Mouse (Mus musculus): ENCODE data around the gene Nxph4. TPM values are rescaled to one million over a fixed set of nuclear protein-coding genes. Genes with fewer than 3 reads are reported as not detected.

Nxph4 gene
- polyA plus RNA-seq, 2 experiments: 7.2 to 17.5 TPM

GRCm38 (mm10) chr10:127536586-127537314 is 2.4 kb upstream of the Nxph4 start:
- ATAC-seq (ENCODE audit: low FRiP score, low read depth): 0 out of 2 replicates have a peak, but pooled peaks have one; percentile 16
- 17% methylated on average over 8 of the region's 8 CpGs for WGBS
- H3K27me3 ChIP-seq (ENCODE audit: control insufficient read depth, insufficient read depth, low read length): peaks cover 45% of the 10 kb centered on the region

DNA sequence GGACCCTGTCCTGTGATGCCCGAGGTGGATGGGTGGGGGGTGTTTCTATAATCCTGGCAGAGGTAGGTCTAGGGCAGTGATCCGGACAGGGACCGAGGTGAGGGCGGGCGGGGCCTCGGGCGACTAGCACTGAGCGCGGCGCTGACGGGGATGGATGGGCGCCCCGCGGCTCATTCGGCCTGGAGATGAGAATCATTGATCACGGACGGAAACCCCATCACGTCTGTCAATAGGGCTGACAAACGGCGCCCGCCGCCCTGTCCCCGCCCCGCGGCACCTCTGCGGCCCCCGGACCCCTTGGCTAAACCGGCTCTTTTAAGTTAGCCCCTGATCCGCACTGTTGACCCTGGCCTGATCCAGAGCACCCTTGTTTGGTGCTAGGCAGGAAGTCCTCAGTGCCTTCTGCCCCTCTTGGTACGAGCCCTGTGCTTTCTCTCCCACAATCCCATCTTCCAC is 598 bp upstream of the Nxph4 start:
- 2% methylated on average over 24 of the region's 30 CpGs for WGBS
- no peak for TF ChIP-seq POLR2A (IDR thresholded peaks at IDR 0.05; ENCODE audit: borderline replicate concordance, extremely low read depth, insufficient read depth, insufficient read length)
- DNase-seq (ENCODE audit: low spot score): no peak
- peaks cover 60% of the 10 kb centered on the region for H3K27me3 ChIP-seq (ENCODE audit: control insufficient read depth, insufficient read depth, low read length)
- peaks cover 40% of the 10 kb centered on the region for H3K4me1 ChIP-seq (ENCODE audit: control insufficient read depth, insufficient read depth, low read length)
- H3K4me2 ChIP-seq (replicated peaks; ENCODE audit: low read depth, low read length, severe bottlenecking): peak overlapping the region; percentile 93
- no peaks in the 10 kb centered on the region for H3K9me3 ChIP-seq (ENCODE audit: control insufficient read depth, low read length)
- peaks cover 20% of the 10 kb centered on the region for H3K36me3 ChIP-seq (ENCODE audit: control insufficient read depth, insufficient read depth, low read length)
- no peak for ATAC-seq (ENCODE audit: low FRiP score, low read depth)
- H3K9ac ChIP-seq (ENCODE audit: low read depth, low read length, severe bottlenecking): no peak overlapping the region
- H3K4me3 ChIP-seq (replicated peaks; ENCODE audit: low read length): peak overlapping the region; percentile 52
- no peak overlapping the region for H3K27ac ChIP-seq (replicated peaks; ENCODE audit: low read depth, low read length)

More at GRCm38 (mm10) chr10:127536586-127537314, 2.4 kb upstream of the Nxph4 start:
- peaks cover 37% of the 10 kb centered on the region for H3K36me3 ChIP-seq (ENCODE audit: control insufficient read depth, insufficient read depth, low read length)
- H3K4me2 ChIP-seq (replicated peaks; ENCODE audit: low read depth, low read length, severe bottlenecking): no peak overlapping the region
- DNase-seq (ENCODE audit: low spot score): peak; percentile 49
- H3K27ac ChIP-seq (replicated peaks; ENCODE audit: low read depth, low read length): no peak overlapping the region
- H3K4me1 ChIP-seq (ENCODE audit: control insufficient read depth, insufficient read depth, low read length): peaks cover 22% of the 10 kb centered on the region
- no peak overlapping the region for H3K4me3 ChIP-seq (replicated peaks; ENCODE audit: low read length)
- no peaks in the 10 kb centered on the region for H3K9me3 ChIP-seq (ENCODE audit: control insufficient read depth, low read length)
- no peak for TF ChIP-seq POLR2A (IDR thresholded peaks at IDR 0.05; ENCODE audit: borderline replicate concordance, extremely low read depth, insufficient read depth, insufficient read length)
- no peak overlapping the region for H3K9ac ChIP-seq (ENCODE audit: low read depth, low read length, severe bottlenecking)

DNA sequence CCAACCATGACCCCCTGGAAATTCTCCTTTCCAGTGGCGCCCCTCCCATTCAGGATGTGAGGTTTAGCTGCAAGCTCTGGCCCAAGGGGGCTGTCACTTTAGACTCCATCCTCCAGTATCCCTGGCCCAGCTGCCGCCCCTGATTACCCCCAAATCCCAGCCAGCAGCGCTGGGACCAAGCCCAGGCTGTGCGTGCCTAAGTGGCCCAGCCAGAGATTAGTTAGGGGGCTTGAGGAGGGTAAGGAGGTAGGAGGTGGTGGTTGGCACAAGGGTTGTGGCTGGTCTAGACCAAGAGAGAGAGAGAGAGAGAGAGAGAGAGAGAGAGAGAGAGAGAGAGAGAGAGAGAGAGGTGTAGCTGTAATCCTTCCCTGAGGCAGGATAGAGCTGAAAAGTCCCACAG is 2.8 kb downstream of the Nxph4 start:
- no peak overlapping the region for H3K27ac ChIP-seq (replicated peaks; ENCODE audit: low read depth, low read length)
- no peaks in the 10 kb centered on the region for H3K36me3 ChIP-seq (ENCODE audit: control insufficient read depth, insufficient read depth, low read length)
- WGBS: 0% methylated on average over 4 of the region's 4 CpGs
- DNase-seq (ENCODE audit: low spot score) (no peak), ATAC-seq (ENCODE audit: low FRiP score, low read depth) (no peak)
- peak overlapping the region; percentile 46 for H3K4me2 ChIP-seq (replicated peaks; ENCODE audit: low read depth, low read length, severe bottlenecking)
- no peak overlapping the region for H3K9ac ChIP-seq (ENCODE audit: low read depth, low read length, severe bottlenecking)
- H3K4me3 ChIP-seq (replicated peaks; ENCODE audit: low read length): peak overlapping the region; percentile 25; the same call in 1 of the 2 replicates
- no peak for TF ChIP-seq POLR2A (IDR thresholded peaks at IDR 0.05; ENCODE audit: borderline replicate concordance, extremely low read depth, insufficient read depth, insufficient read length)
- H3K4me1 ChIP-seq (ENCODE audit: control insufficient read depth, insufficient read depth, low read length): peaks cover 56% of the 10 kb centered on the region
- H3K27me3 ChIP-seq (ENCODE audit: control insufficient read depth, insufficient read depth, low read length): peaks cover 92% of the 10 kb centered on the region
- no peaks in the 10 kb centered on the region for H3K9me3 ChIP-seq (ENCODE audit: control insufficient read depth, low read length)

GRCm38 (mm10) chr10:127530945-127531344 is 3.4 kb downstream of the Nxph4 start:
- DNase-seq (ENCODE audit: low spot score) (peak; percentile 56), ATAC-seq (ENCODE audit: low FRiP score, low read depth) (peak; percentile 38)
- no peak for TF ChIP-seq POLR2A (IDR thresholded peaks at IDR 0.05; ENCODE audit: borderline replicate concordance, extremely low read depth, insufficient read depth, insufficient read length)
- peaks cover 92% of the 10 kb centered on the region for H3K27me3 ChIP-seq (ENCODE audit: control insufficient read depth, insufficient read depth, low read length)
- H3K9ac ChIP-seq (ENCODE audit: low read depth, low read length, severe bottlenecking): no peak overlapping the region
- WGBS: 4% methylated on average over 20 of the region's 25 CpGs
- peak overlapping the region; percentile 25 for H3K4me3 ChIP-seq (replicated peaks; ENCODE audit: low read length)
- peaks cover 62% of the 10 kb centered on the region for H3K4me1 ChIP-seq (ENCODE audit: control insufficient read depth, insufficient read depth, low read length)
- H3K36me3 ChIP-seq (ENCODE audit: control insufficient read depth, insufficient read depth, low read length): no peaks in the 10 kb centered on the region
- H3K9me3 ChIP-seq (ENCODE audit: control insufficient read depth, low read length): no peaks in the 10 kb centered on the region
- H3K4me2 ChIP-seq (replicated peaks; ENCODE audit: low read depth, low read length, severe bottlenecking): peak overlapping the region; percentile 46
- H3K27ac ChIP-seq (replicated peaks; ENCODE audit: low read depth, low read length): no peak overlapping the region

- Histone ChIP-seq H3K27ac (replicated peaks; ENCODE audit: low read depth, low read length) (no peak overlapping the region), H3K9ac (ENCODE audit: low read depth, low read length, severe bottlenecking) (no peak overlapping the region), H3K9me3 (ENCODE audit: control insufficient read depth, low read length) (no peaks in the 10 kb centered on the region), H3K36me3 (ENCODE audit: control insufficient read depth, insufficient read depth, low read length) (no peaks in the 10 kb centered on the region), H3K4me3 (replicated peaks; ENCODE audit: low read length) (no peak overlapping the region), H3K4me1 (ENCODE audit: control insufficient read depth, insufficient read depth, low read length) (peaks cover 58% of the 10 kb centered on the region), H3K27me3 (ENCODE audit: control insufficient read depth, insufficient read depth, low read length) (peaks cover 77% of the 10 kb centered on the region), H3K4me2 (replicated peaks; ENCODE audit: low read depth, low read length, severe bottlenecking) (no peak overlapping the region)
- ATAC-seq (ENCODE audit: low FRiP score, low read depth) (no peak), DNase-seq (ENCODE audit: low spot score) (no peak)
- WGBS: 7% methylated on average over 17 of the region's 17 CpGs
- no peak for TF ChIP-seq POLR2A (IDR thresholded peaks at IDR 0.05; ENCODE audit: borderline replicate concordance, extremely low read depth, insufficient read depth, insufficient read length)
These were observed 6.9 kb downstream of the Nxph4 start for GRCm38 (mm10) chr10:127527481-127527880.
